Mouse (Mus musculus): ENCODE results near the gene Cttn.

GRCm38 (mm10) chr7:144402492-144402891, 68.3 kb downstream of the Cttn start:
- TF ChIP-seq USF1 (IDR thresholded peaks at IDR 0.05; ENCODE audit: low read depth) (no peak), MYOD1 (IDR thresholded peaks at IDR 0.05; ENCODE audit: control insufficient read depth in 1 of 3, insufficient read length in 2 of 3, low read depth in 2 of 3) (no peak), POLR2A (IDR thresholded peaks at IDR 0.05; ENCODE audit: insufficient read length, low read depth) (no peak), MYOG (IDR thresholded peaks at IDR 0.05; ENCODE audit: control insufficient read depth in 1 of 3, insufficient read depth in 1 of 3, insufficient read length in 2 of 3, low read depth in 2 of 3) (no peak), CEBPB (IDR thresholded peaks at IDR 0.05; ENCODE audit: insufficient read depth, poor library complexity, severe bottlenecking) (no peak), E2F4 (IDR thresholded peaks at IDR 0.05; ENCODE audit: insufficient read depth) (no peak)
